Mouse (Mus musculus) myocyte (in vitro differentiated cells): ENCODE results near the gene Ticam1. TPM values are rescaled to one million over a fixed set of nuclear protein-coding genes. Genes with fewer than 3 reads are reported as not detected.
A peak's percentile ranks its signal among the peaks of the same experiment; 100 is the strongest.

Source experiments
- H3K27me3 ChIP-seq: one replicate; pipeline ENCODE4 v1.6.1; 2011; ENCODE audit not compliant: control insufficient read depth, insufficient read depth, insufficient read length
- H3K36me3 ChIP-seq: one replicate; pipeline ENCODE4 v1.6.1; 2011; ENCODE audit not compliant: control insufficient read depth, insufficient read depth
- H3K4me2 ChIP-seq: one replicate; pipeline ENCODE4 v1.6.1; 2011; ENCODE audit warnings: low read depth, control low read depth
- H3K4me3 ChIP-seq: one replicate; pipeline ENCODE4 v1.5.1; 2011; ENCODE audit warnings: mild to moderate bottlenecking, control low read depth, moderate library complexity
- H3K79me2 ChIP-seq: one replicate; pipeline ENCODE4 v1.6.1; 2011; ENCODE audit not compliant: control insufficient read depth, insufficient read depth
- H3ac ChIP-seq: one replicate; pipeline ENCODE4 v1.6.1; 2011; ENCODE audit not compliant: control insufficient read depth, insufficient read length
- CEBPB ChIP-seq: IDR thresholded peaks from 2 replicates; pipeline ENCODE4 v1.6.1; 2011; ENCODE audit warnings: mild to moderate bottlenecking, moderate library complexity; ENCODE audit not compliant: poor library complexity, insufficient read depth, severe bottlenecking
- E2F4 ChIP-seq: IDR thresholded peaks from one replicate; pipeline ENCODE4 v1.6.1; 2011; ENCODE audit warnings: mild to moderate bottlenecking, control low read depth, moderate library complexity; ENCODE audit not compliant: insufficient read depth
- MAX ChIP-seq: IDR thresholded peaks from one replicate; pipeline ENCODE4 v1.6.1; 2011; ENCODE audit warnings: low read depth, mild to moderate bottlenecking, control low read depth
- MYOD1 ChIP-seq, 3 experiments: IDR thresholded peaks; one replicate each; pipeline ENCODE4 v1.6.1; 2011; ENCODE audit warnings: control low read depth in 2 of 3, low read depth in 2 of 3, mild to moderate bottlenecking in 2 of 3, moderate library complexity in 1 of 3; ENCODE audit not compliant: insufficient read length in 2 of 3, control insufficient read depth in 1 of 3
- MYOG ChIP-seq, 3 experiments: IDR thresholded peaks; one replicate each; pipeline ENCODE4 v1.6.1; 2011; ENCODE audit warnings: control low read depth in 2 of 3, low read depth in 2 of 3, mild to moderate bottlenecking in 2 of 3; ENCODE audit not compliant: insufficient read length in 2 of 3, control insufficient read depth in 1 of 3, insufficient read depth in 1 of 3
- POLR2A ChIP-seq: IDR thresholded peaks from one replicate; pipeline ENCODE4 v1.6.1; 2011; ENCODE audit warnings: low read depth, mild to moderate bottlenecking, control low read depth, moderate library complexity; ENCODE audit not compliant: insufficient read length
- POLR2AphosphoS2 ChIP-seq: IDR thresholded peaks from one replicate; pipeline ENCODE4 v1.6.1; 2011; ENCODE audit warnings: low read depth, control low read depth; ENCODE audit not compliant: insufficient read length
- REST ChIP-seq: IDR thresholded peaks from one replicate; pipeline ENCODE4 v1.6.1; 2011; ENCODE audit warnings: mild to moderate bottlenecking, control low read depth, moderate library complexity; ENCODE audit not compliant: insufficient read depth, insufficient read length
- SRF ChIP-seq: IDR thresholded peaks from one replicate; pipeline ENCODE4 v1.6.1; 2011; ENCODE audit warnings: low read depth; ENCODE audit not compliant: control insufficient read depth, insufficient read length
- TCF12 ChIP-seq: IDR thresholded peaks from one replicate; pipeline ENCODE4 v1.6.1; 2011; ENCODE audit warnings: mild to moderate bottlenecking, control low read depth; ENCODE audit not compliant: poor library complexity, insufficient read depth, severe bottlenecking
- TCF3 ChIP-seq: IDR thresholded peaks from one replicate; pipeline ENCODE4 v1.6.1; 2011; ENCODE audit warnings: low read depth, control low read depth; ENCODE audit not compliant: insufficient read length
- USF1 ChIP-seq: IDR thresholded peaks from one replicate; pipeline ENCODE4 v1.6.1; 2011; ENCODE audit warnings: low read depth, mild to moderate bottlenecking, control low read depth, moderate library complexity
- polyA plus RNA-seq: library from polyadenylated mRNA; unstranded; fragments of >200 nt; fragmentation: generic; extraction: Trizol; gene quantifications from one replicate; pipeline ENCODE4 v1.2.1, GENCODE M21; 2012; ENCODE audit warnings: missing spikeins

Ticam1 gene
- polyA plus RNA-seq, 1 experiment = 9.1 TPM

GRCm38 (mm10) chr17:56302363-56302996 is 25.9 kb upstream of the Ticam1 start:
- H3K4me3 ChIP-seq = peak overlapping the region; percentile 83
- TF ChIP-seq SRF (no peak), USF1 (no peak), TCF3 (no peak), POLR2A (no peak), CEBPB (no peak), REST (no peak), MAX (no peak), MYOD1 (IDR thresholded peaks at IDR 0.05; ENCODE audit: control insufficient read depth in 1 of 3, insufficient read length in 2 of 3, low read depth in 2 of 3) (no peak), POLR2AphosphoS2 (no peak), E2F4 (no peak), TCF12 (no peak), MYOG (IDR thresholded peaks at IDR 0.05; ENCODE audit: control insufficient read depth in 1 of 3, insufficient read depth in 1 of 3, insufficient read length in 2 of 3, low read depth in 2 of 3) (no peak)

GRCm38 (mm10) chr17:56300186-56300585 is 23.6 kb upstream of the Ticam1 start, which contains the start of gene Arrdc5:
Gene Arrdc5 (minus strand): TSS chr17:56300286.
- Histone ChIP-seq H3K4me3 (no peak within 1 kb of the TSS), H3K79me2 (peaks cover 10% of the 10 kb centered on the region), H3ac (no peak within 1 kb of the TSS), H3K36me3 (no peaks in the 10 kb centered on the region), H3K4me2 (no peak within 1 kb of the TSS), H3K27me3 (no peaks in the 10 kb centered on the region)
- no peak for TF ChIP-seq MAX
- no peak for TF ChIP-seq REST

More at GRCm38 (mm10) chr17:56302363-56302996, 25.9 kb upstream of the Ticam1 start:
- peaks cover 32% of the 10 kb centered on the region for H3K79me2 ChIP-seq
- H3K36me3 ChIP-seq = no peaks in the 10 kb centered on the region
- no peak overlapping the region for H3ac ChIP-seq
- no peaks in the 10 kb centered on the region for H3K27me3 ChIP-seq
- peak overlapping the region; percentile 53 for H3K4me2 ChIP-seq

GRCm38 (mm10) chr17:56298238-56298637 is 21.7 kb upstream of the Ticam1 start:
- no peaks in the 10 kb centered on the region for H3K79me2 ChIP-seq
- H3K27me3 ChIP-seq = no peaks in the 10 kb centered on the region
- TF ChIP-seq POLR2A = no peak
- no peak for TF ChIP-seq TCF12
- TF ChIP-seq CEBPB = no peak
- no peak for TF ChIP-seq E2F4
- TF ChIP-seq MAX = no peak
- no peak for TF ChIP-seq SRF
- no peak for TF ChIP-seq MYOG (IDR thresholded peaks at IDR 0.05; ENCODE audit: control insufficient read depth in 1 of 3, insufficient read depth in 1 of 3, insufficient read length in 2 of 3, low read depth in 2 of 3)
- no peak for TF ChIP-seq POLR2AphosphoS2
- TF ChIP-seq TCF3 = no peak
- TF ChIP-seq USF1 = no peak
- TF ChIP-seq REST = no peak
- H3K4me2 ChIP-seq = no peak overlapping the region
- no peak overlapping the region for H3K4me3 ChIP-seq
- H3ac ChIP-seq = no peak overlapping the region
- no peaks in the 10 kb centered on the region for H3K36me3 ChIP-seq

- Histone ChIP-seq H3K36me3 (no peaks in the 10 kb centered on the region), H3K79me2 (no peaks in the 10 kb centered on the region), H3ac (no peak overlapping the region), H3K4me3 (no peak overlapping the region), H3K4me2 (no peak overlapping the region), H3K27me3 (no peaks in the 10 kb centered on the region)
- TF ChIP-seq REST = no peak
- peak; percentile 14 for TF ChIP-seq USF1
Observed at GRCm38 (mm10) chr17:56296201-56296600, 19.6 kb upstream of the Ticam1 start.

GRCm38 (mm10) chr17:56294241-56294640 is 17.7 kb upstream of the Ticam1 start:
- Histone ChIP-seq H3ac (no peak overlapping the region), H3K27me3 (no peaks in the 10 kb centered on the region), H3K4me3 (no peak overlapping the region), H3K4me2 (no peak overlapping the region), H3K36me3 (no peaks in the 10 kb centered on the region), H3K79me2 (no peaks in the 10 kb centered on the region)
- TF ChIP-seq USF1 = no peak
- no peak for TF ChIP-seq MYOD1 (IDR thresholded peaks at IDR 0.05; ENCODE audit: control insufficient read depth in 1 of 3, insufficient read length in 2 of 3, low read depth in 2 of 3)
- no peak for TF ChIP-seq SRF
- TF ChIP-seq MYOG (IDR thresholded peaks at IDR 0.05; ENCODE audit: control insufficient read depth in 1 of 3, insufficient read depth in 1 of 3, insufficient read length in 2 of 3, low read depth in 2 of 3) = no peak
- no peak for TF ChIP-seq REST
- TF ChIP-seq TCF3 = no peak
- no peak for TF ChIP-seq MAX
- no peak for TF ChIP-seq E2F4
- no peak for TF ChIP-seq TCF12
- TF ChIP-seq CEBPB = no peak
- no peak for TF ChIP-seq POLR2A
- no peak for TF ChIP-seq POLR2AphosphoS2
